Comparison of ENCODE assay signal across 20 mouse cellular contexts in genomic region chr9:60692624-60693023, GRCm38 (mm10). TPM values are rescaled to one million over a fixed set of nuclear protein-coding genes. Genes with fewer than 3 reads are reported as not detected.
DNase-seq lines count a peak whose midpoint lies in the region.
"Had no signal": no experiment of that assay in that cellular context is flagged by ENCODE, and none has a peak within 500 bp of the region (broad histone marks: within the 10 kb centered on the region; RNA-seq: fewer than 3 reads in every experiment).

No protein-coding gene starts in this region.

- H3K4me3 ChIP-seq in forebrain, embryonic 10.5 days: no peak overlapping the region
- H3K4me3 ChIP-seq: heart, embryonic 12.5 days had no signal

- 75% methylated on average over 4 of the region's 4 CpGs for WGBS in forebrain, embryonic 10.5 days

- no peak overlapping the region for H3K27ac ChIP-seq in forebrain, embryonic 10.5 days
- H3K27ac ChIP-seq: hindbrain, postnatal 0 days had no signal

- no peaks in the 10 kb centered on the region for H3K36me3 ChIP-seq in forebrain, embryonic 10.5 days (replicated peaks)
- H3K36me3 ChIP-seq: heart, embryonic 12.5 days had no signal

- H3K27me3 ChIP-seq in forebrain, embryonic 10.5 days (ENCODE audit: poor library complexity, severe bottlenecking): no peaks in the 10 kb centered on the region

- peak; percentile 40 for DNase-seq in gastrocnemius, adult 18-20 months (ENCODE audit: low spot score)
- DNase-seq in gastrocnemius, postnatal 4 days (ENCODE audit: low spot score in 2 of 2): no peak
- DNase-seq in 3134 (ENCODE audit: extremely low read depth, insufficient read length, low spot score): peak; percentile 19
- peak; percentile 83 to 91 for DNase-seq in adrenal gland, adult (ENCODE audit: inconsistent age in 2 of 2, low spot score in 1 of 2)
- DNase-seq in mesoderm, embryonic 11.5 days (ENCODE audit: low read depth, low spot score): peak; percentile 11
- DNase-seq in cerebellum, adult 18-20 months: no peak
- DNase-seq in forebrain, embryonic 10.5 days (ENCODE audit: extremely low spot score, low spot score): no peak
- no peak for DNase-seq in kidney, postnatal 4 days
- DNase-seq: cerebellum, adult 9-11 months; heart, postnatal 4 days; layer of hippocampus, postnatal 36 days; lung, adult 2 months; midbrain, embryonic 14.5 days; right cerebral cortex, postnatal 4 days; thymus, adult 2 months had no signal

- H3K4me1 ChIP-seq in forebrain, embryonic 10.5 days: peaks cover 8% of the 10 kb centered on the region

- H3K9me3 ChIP-seq in forebrain, embryonic 10.5 days: no peaks in the 10 kb centered on the region

RNA-seq across cellular contexts. Expression of gene Lrrc49, which starts 4.7 kb away (rescaled TPM):
- 1 to 10 TPM; 1.8 to 2.8 TPM for total RNA-seq in gastrocnemius, adult 18-20 months (2021)
- total RNA-seq in gastrocnemius, postnatal 4 days (2021): 10 to 100 TPM in 1 of 2 experiments, 1 to 10 TPM in 1; 9.4 to 10.2 TPM
- polyA plus RNA-seq in forebrain, embryonic 10.5 days (2016; fragmentation: Nextera tagmentation; extraction: Ambion mirVana): 29.7 and 31.7 TPM in 2 replicates

RNA-seq across cellular contexts. Expression of gene Larp6, which starts 20.2 kb away (rescaled TPM):
- total RNA-seq in gastrocnemius, adult 18-20 months (2021): 1 to 10 TPM; 1.1 to 1.2 TPM
- total RNA-seq in gastrocnemius, postnatal 4 days (2021): 1 to 10 TPM; 2.4 to 2.9 TPM
- polyA plus RNA-seq in forebrain, embryonic 10.5 days (2016; fragmentation: Nextera tagmentation; extraction: Ambion mirVana): 0.74 and 0.82 TPM in 2 replicates
- total RNA-seq: liver, adult 2 months; megakaryocyte progenitor cell, adult 5-6 weeks; neutrophil, adult 5-6 weeks had no signal
- polyA plus RNA-seq: liver, adult 2 months had no signal

Comparison
In these comparisons a context has a peak if more than half of its experiments do, and no peak if none do; other contexts are left out.
1. DNase-seq: peak in gastrocnemius, adult 18-20 months (single experiment), 3134 (single experiment), adrenal gland, adult (2 of 2) and mesoderm, embryonic 11.5 days (single experiment); none in gastrocnemius, postnatal 4 days (0 of 2), cerebellum, adult 18-20 months (0 of 2), forebrain, embryonic 10.5 days (single experiment) and kidney, postnatal 4 days (0 of 2).